Mouse (Mus musculus) MN1 (cell line): ENCODE measurements around the gene Best2.

Experiments used
- DNase-seq: peaks from one replicate; pipeline ENCODE4 v3.0.0-alpha.2; 2016; ENCODE audit warnings: low spot score

Best2 gene

GRCm38 (mm10) chr8:84966603-84967002 is 47.7 kb downstream of the Best2 start:
- peak; percentile 44 for DNase-seq

- peak; percentile 99 for DNase-seq
Measured at GRCm38 (mm10) chr8:84965731-84966291, 48.5 kb downstream of the Best2 start.

- no peak for DNase-seq
Measured at GRCm38 (mm10) chr8:84963952-84964351, 50.4 kb downstream of the Best2 start.

GRCm38 (mm10) chr8:84959811-84960210 is 54.5 kb downstream of the Best2 start:
- DNase-seq = no peak
